Mouse (Mus musculus) frontal cortex, postnatal 10 days (tissue): Measurements from ENCODE around the gene Gm13124.
"Not testable (repeated sequence)": the region's sequence is repeated elsewhere in the genome, so short reads cannot be mapped to it uniquely, and the experiment has no call there.

Source experiments
- DNase-seq, 2 experiments: peaks; one replicate each; pipeline ENCODE4 v3.0.0; 2022; ENCODE audit warnings: low spot score in 2 of 2, mixed read lengths in 1 of 2

Gene Gm13124

GRCm38 (mm10) chr4:144565034-144565433 lies at the start of gene Gm13124:
Gm13124 (minus strand) TSS chr4:144565134.
- no peak for DNase-seq

- DNase-seq = no peak
Observed at GRCm38 (mm10) chr4:144614586-144614985, 49.7 kb upstream of the Gm13124 start.

GRCm38 (mm10) chr4:144613407-144613806 lies 48.5 kb upstream of the Gm13124 start, which contains the start of gene Aadacl4:
Aadacl4 (plus strand) TSS chr4:144613707.
- DNase-seq = no peak

- no peak for DNase-seq
Observed at GRCm38 (mm10) chr4:144592790-144593189, 27.9 kb upstream of the Gm13124 start.

DNA sequence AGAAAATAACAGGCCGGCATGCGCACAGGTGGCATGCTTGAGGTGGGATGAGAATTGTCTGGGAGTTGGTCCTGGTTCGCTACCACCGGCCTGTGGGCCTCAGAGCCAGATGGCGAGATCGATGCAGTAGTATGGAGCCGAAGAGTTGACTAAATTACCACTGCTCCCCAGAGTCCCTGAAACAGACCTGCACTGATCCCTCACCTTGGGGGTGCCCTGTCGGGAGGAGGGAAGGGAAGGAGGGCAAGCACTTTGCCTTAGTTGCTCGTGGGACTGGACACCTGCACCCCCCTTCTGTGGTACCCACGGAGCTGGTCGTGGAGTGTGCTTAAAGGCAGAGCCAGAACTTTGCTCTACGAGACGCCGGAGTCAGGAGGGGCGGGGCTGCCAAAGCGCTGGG lies 21.3 kb upstream of the Gm13124 start:
- not testable (repeated sequence) for DNase-seq

DNA sequence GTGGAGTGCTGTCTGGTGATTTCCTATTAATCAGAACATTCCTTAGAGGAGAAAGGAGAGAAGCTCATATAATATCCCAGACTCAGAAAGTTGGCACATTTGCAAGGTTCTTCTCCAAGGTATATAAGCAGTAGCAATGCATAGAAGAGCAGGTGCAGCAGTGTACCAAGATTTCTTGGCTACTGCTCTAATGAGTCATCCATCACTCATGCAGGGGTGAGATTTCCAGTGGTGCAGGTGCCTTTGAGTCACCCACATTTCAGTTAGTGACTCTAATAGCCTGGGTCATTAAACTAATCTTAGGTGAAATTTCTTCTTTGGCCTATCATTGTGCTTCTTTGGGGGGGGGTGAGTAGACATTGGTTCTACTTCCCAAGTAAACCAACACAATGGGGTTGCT lies 2.8 kb upstream of the Gm13124 start:
- DNase-seq = no peak

GRCm38 (mm10) chr4:144561205-144561604 lies 3.7 kb downstream of the Gm13124 start:
- no peak for DNase-seq

DNA sequence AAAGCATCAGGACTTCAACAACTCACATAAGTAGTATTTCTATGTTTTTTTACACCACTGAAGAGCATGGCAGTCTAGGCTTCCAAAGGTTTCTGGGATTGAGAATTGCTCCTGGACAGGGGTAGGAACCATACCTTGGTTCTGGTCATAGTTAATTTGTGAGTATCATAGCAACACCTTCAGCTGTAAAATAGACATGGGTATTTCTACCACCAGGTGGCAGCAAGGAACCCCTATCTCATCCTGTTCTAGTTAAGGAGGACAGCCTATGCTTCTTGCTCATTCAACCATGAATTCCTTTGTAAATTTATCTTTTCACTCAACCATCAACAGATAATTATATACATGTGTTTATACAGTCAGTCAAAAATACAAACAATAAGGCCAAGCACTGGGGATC lies 5.1 kb downstream of the Gm13124 start:
- no peak for DNase-seq

DNA sequence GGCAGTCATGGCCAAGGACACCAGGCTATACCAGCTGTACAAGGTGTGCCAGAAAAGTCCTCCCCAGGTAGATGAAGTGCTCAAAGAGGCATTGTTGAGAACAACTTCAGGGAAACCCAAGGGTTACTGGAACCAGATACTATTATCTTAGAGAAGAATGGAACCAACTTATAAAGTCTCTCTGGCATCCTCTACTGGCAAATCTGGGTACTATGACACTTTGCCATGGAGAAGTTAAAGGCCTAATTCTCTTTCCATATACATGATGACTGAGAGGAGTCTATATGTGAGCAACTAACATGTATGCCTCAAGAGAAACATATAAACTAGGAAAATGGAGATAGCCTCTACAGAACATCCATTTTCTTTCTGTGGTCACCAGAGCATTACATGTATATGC lies 13.8 kb downstream of the Gm13124 start:
- DNase-seq = no peak

GRCm38 (mm10) chr4:144545339-144545738 lies 19.6 kb downstream of the Gm13124 start:
- DNase-seq = not testable (repeated sequence)

DNA sequence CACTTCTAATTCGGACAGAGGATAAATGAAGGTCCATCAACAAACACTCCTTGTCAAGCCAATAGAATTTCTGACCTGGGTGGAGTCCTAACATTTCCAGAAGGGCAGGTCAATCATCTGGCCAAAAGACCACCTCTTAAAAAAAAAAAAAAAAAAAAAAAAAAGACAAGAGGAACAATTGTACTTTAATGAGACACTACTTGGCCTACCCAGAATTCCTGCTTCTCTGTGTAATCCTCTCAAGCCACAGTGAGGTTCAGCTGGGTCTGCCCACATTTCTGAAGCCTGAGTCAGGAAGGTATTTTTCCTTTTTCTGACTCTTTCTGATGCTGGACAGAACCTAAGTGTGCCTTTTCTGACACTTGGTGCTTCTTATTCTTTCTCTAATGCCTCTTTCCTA lies 20.2 kb downstream of the Gm13124 start:
- no peak for DNase-seq

DNA sequence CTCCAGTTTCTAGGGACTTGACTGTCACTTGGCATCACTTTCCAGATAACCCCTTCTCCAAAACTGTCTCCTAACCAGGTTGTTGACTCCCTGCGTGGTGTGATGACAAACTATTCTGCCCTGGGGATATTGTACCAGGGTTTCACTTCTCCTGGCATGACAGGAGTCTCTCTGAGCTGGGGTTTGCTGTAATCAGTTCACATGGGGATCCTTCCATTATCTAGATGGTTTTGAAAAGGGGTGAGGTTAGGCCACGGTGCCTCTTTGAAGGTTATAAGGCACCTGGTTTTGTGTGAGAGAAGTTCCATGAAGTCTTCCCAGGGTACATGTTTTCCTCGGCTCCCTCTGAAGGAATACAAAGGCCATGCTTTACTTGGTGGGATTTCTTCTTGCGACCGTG lies 45.4 kb downstream of the Gm13124 start, which contains the start of gene 9430007A20Rik:
TSS of gene 9430007A20Rik (plus strand) at position 301 of the 400 bp plus-strand sequence.
- DNase-seq = no peak

DNA sequence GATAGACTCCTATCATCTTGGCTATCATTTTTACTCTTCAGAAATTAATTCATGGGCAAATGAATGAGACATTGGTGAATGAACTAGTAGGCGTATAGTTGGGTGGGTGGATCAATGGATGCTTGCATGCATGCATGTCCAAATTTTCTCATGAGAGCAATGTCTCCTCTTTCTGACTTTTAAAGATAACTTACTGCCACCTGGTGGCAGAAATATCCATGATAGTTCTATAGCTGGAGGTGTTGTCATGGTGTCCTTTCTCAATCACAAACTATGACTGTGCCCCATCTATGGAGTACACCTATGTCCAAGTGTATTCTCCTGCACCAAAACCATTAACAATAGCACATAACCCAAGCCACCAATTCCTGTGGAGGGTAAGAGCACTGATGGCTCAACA lies 58.4 kb downstream of the Gm13124 start:
- no peak for DNase-seq
